Mouse (Mus musculus) limb, embryonic 10.5 days (tissue): Measurements from ENCODE around the gene Lbp. TPM values are rescaled to one million over a fixed set of nuclear protein-coding genes. Genes with fewer than 3 reads are reported as not detected.

ENCODE experiments used
- DNase-seq: peaks from one replicate; pipeline ENCODE4 v3.0.0-alpha.2; 2017; ENCODE audit warnings: low spot score
- H3K27ac ChIP-seq: fragments of 300-500 bp; sonication (generic); 2 replicates; pipeline ENCODE4 v1.5.1; 2016; ENCODE audit warnings: mild to moderate bottlenecking
- H3K27me3 ChIP-seq: fragments of 300-500 bp; sonication (generic); 2 replicates; pipeline ENCODE4 v1.6.1; 2016; ENCODE audit warnings: low read depth, mild to moderate bottlenecking; ENCODE audit not compliant: poor library complexity, severe bottlenecking
- H3K36me3 ChIP-seq: fragments of 300-500 bp; sonication (generic); 2 replicates; pipeline ENCODE4 v1.6.1; 2016; ENCODE audit warnings: mild to moderate bottlenecking, moderate library complexity
- H3K4me1 ChIP-seq: fragments of 300-500 bp; sonication (generic); 2 replicates; pipeline ENCODE4 v1.6.1; 2016
- H3K4me3 ChIP-seq: fragments of 300-500 bp; sonication (generic); 2 replicates; pipeline ENCODE4 v1.5.1; 2016; ENCODE audit warnings: mild to moderate bottlenecking, moderate library complexity
- H3K9me3 ChIP-seq: fragments of 300-500 bp; sonication (generic); replicated peaks from 2 replicates; pipeline ENCODE4 v1.6.1; 2016; ENCODE audit warnings: mild to moderate bottlenecking
- WGBS: fragments of 180-500 bp; shearing (Covaris S2); methylation state at CpG from one replicate; pipeline ENCODE4 v1.1.7; 2016; 5-methylcytosine and 5-hydroxymethylcytosine counted together
- polyA plus RNA-seq: library from polyadenylated mRNA; unstranded; fragments of >200 nt; fragmentation: Nextera tagmentation; extraction: Ambion mirVana; gene quantifications from 2 replicates; pipeline ENCODE4 v1.2.1, GENCODE M21; 2016

Lbp gene
- polyA plus RNA-seq, result 1.9 and 3.9 TPM in 2 replicates

- Histone ChIP-seq H3K27ac (peak within 1 kb of the TSS; percentile 81), H3K36me3 (no peaks in the 10 kb centered on the region), H3K9me3 (no peaks in the 10 kb centered on the region), H3K4me1 (peaks cover 16% of the 10 kb centered on the region), H3K4me3 (peak within 1 kb of the TSS; percentile 26), H3K27me3 (no peaks in the 10 kb centered on the region)
- 56% methylated on average over 13 of the region's 13 CpGs for WGBS
- DNase-seq, result peak; percentile 41
Measured at GRCm38 (mm10) chr2:158305948-158306695, at the start of gene Lbp. Lbp (plus strand) TSS chr2:158306493.

- WGBS, result 13% methylated on average over 5 of the region's 5 CpGs
- peaks cover 24% of the 10 kb centered on the region for H3K4me1 ChIP-seq
- no peaks in the 10 kb centered on the region for H3K9me3 ChIP-seq
- H3K4me3 ChIP-seq, result no peak overlapping the region
- no peaks in the 10 kb centered on the region for H3K36me3 ChIP-seq
- H3K27ac ChIP-seq, result no peak overlapping the region
- peaks cover 9% of the 10 kb centered on the region; the same call in 1 of the 2 replicates for H3K27me3 ChIP-seq
- peak; percentile 45 for DNase-seq
Measured at GRCm38 (mm10) chr2:158256894-158257293, 49.4 kb upstream of the Lbp start.

- peak; percentile 39 for DNase-seq
- Histone ChIP-seq H3K36me3 (no peaks in the 10 kb centered on the region), H3K27ac (no peak within 1 kb of the TSS), H3K4me1 (peaks cover 35% of the 10 kb centered on the region), H3K4me3 (no peak within 1 kb of the TSS), H3K27me3 (peaks cover 9% of the 10 kb centered on the region; the same call in 1 of the 2 replicates), H3K9me3 (no peaks in the 10 kb centered on the region)
- WGBS, result 54% methylated on average over 18 of the region's 18 CpGs
Measured at GRCm38 (mm10) chr2:158258005-158258418, 48.3 kb upstream of the Lbp start, which contains the start of gene Bpi. Bpi (plus strand) TSS chr2:158258094.

GRCm38 (mm10) chr2:158258781-158259180 lies 47.5 kb upstream of the Lbp start:
- Histone ChIP-seq H3K4me1 (peaks cover 35% of the 10 kb centered on the region), H3K36me3 (no peaks in the 10 kb centered on the region), H3K4me3 (no peak overlapping the region), H3K27me3 (peaks cover 9% of the 10 kb centered on the region; the same call in 1 of the 2 replicates), H3K27ac (no peak overlapping the region), H3K9me3 (no peaks in the 10 kb centered on the region)
- 15% methylated on average over 12 of the region's 12 CpGs for WGBS
- DNase-seq, result peak; percentile 83

GRCm38 (mm10) chr2:158259498-158259897 lies 46.8 kb upstream of the Lbp start:
- Histone ChIP-seq H3K4me3 (no peak overlapping the region), H3K27me3 (peaks cover 9% of the 10 kb centered on the region; the same call in 1 of the 2 replicates), H3K9me3 (no peaks in the 10 kb centered on the region), H3K4me1 (peaks cover 35% of the 10 kb centered on the region), H3K36me3 (no peaks in the 10 kb centered on the region), H3K27ac (no peak overlapping the region)
- 75% methylated on average over 8 of the region's 8 CpGs for WGBS
- DNase-seq, result no peak

- no peak for DNase-seq
- Histone ChIP-seq H3K27ac (no peak overlapping the region), H3K36me3 (no peaks in the 10 kb centered on the region), H3K4me3 (no peak overlapping the region), H3K9me3 (no peaks in the 10 kb centered on the region), H3K4me1 (peaks cover 11% of the 10 kb centered on the region; the same call in 1 of the 2 replicates), H3K27me3 (no peaks in the 10 kb centered on the region)
- 87% methylated on average over 3 of the region's 3 CpGs for WGBS
Measured at GRCm38 (mm10) chr2:158264877-158265276, 41.4 kb upstream of the Lbp start.

- Histone ChIP-seq H3K36me3 (no peaks in the 10 kb centered on the region), H3K4me1 (peaks cover 17% of the 10 kb centered on the region), H3K27me3 (no peaks in the 10 kb centered on the region), H3K27ac (no peak overlapping the region), H3K9me3 (no peaks in the 10 kb centered on the region), H3K4me3 (no peak overlapping the region)
- 84% methylated on average over 8 of the region's 8 CpGs for WGBS
- no peak for DNase-seq
Measured at GRCm38 (mm10) chr2:158270017-158270416, 36.3 kb upstream of the Lbp start.

DNA sequence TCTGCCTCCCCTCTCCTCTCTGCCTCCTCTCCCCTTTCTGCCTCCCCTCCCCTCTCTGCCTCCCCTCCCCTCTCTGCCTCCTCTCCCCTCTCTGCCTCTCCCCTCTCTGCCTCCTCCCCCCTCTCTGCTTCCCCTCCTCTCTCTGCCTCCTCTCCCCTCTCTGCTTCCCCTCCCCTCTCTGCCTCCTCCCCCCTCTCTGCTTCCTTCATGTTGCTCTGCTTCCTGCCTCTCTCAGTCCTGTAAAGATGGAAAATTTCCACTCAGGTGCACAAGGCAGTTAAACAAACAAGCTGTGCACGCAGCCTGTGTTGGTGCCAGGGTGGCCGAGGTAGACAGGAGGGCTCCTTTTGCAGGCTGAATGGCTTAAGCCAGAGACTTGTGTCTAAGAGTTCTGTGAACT lies 32.6 kb upstream of the Lbp start:
- no peak overlapping the region for H3K4me3 ChIP-seq
- H3K36me3 ChIP-seq, result no peaks in the 10 kb centered on the region
- H3K27ac ChIP-seq, result peak overlapping the region; percentile 38; the same call in 1 of the 2 replicates
- no peaks in the 10 kb centered on the region for H3K9me3 ChIP-seq
- 57% methylated on average over 2 of the region's 2 CpGs for WGBS
- peaks cover 38% of the 10 kb centered on the region for H3K4me1 ChIP-seq
- H3K27me3 ChIP-seq, result no peaks in the 10 kb centered on the region
- no peak for DNase-seq

DNA sequence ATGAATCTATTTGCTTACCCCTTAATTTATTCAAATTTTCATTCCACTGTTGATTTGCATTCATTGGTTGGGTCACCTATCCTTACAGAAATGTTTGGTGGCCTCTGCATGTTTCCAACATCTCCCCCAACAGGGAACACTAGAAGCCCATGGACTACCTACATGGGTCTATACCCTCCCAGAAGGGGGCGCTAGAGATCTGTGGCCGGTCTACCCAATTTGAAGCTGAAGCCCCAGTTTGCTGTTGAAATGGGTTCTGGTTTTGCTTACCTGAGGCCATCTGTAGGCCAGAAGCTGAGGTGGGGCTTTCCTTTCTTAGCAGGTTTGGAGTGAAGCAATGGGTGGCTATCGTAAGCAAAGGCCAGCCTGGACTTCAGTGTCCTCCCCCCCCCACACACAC lies 30.9 kb upstream of the Lbp start:
- no peaks in the 10 kb centered on the region for H3K9me3 ChIP-seq
- H3K27ac ChIP-seq, result no peak overlapping the region
- DNase-seq, result no peak
- no peaks in the 10 kb centered on the region for H3K27me3 ChIP-seq
- H3K4me1 ChIP-seq, result peaks cover 38% of the 10 kb centered on the region
- no peak overlapping the region for H3K4me3 ChIP-seq
- H3K36me3 ChIP-seq, result no peaks in the 10 kb centered on the region
- WGBS, result 88% methylated on average over 3 of the region's 3 CpGs

GRCm38 (mm10) chr2:158275811-158276210 lies 30.5 kb upstream of the Lbp start:
- no peaks in the 10 kb centered on the region for H3K9me3 ChIP-seq
- H3K27me3 ChIP-seq, result no peaks in the 10 kb centered on the region
- 59% methylated on average over 4 of the region's 4 CpGs for WGBS
- H3K36me3 ChIP-seq, result no peaks in the 10 kb centered on the region
- no peak overlapping the region for H3K4me3 ChIP-seq
- H3K4me1 ChIP-seq, result peaks cover 38% of the 10 kb centered on the region
- H3K27ac ChIP-seq, result 0 out of 2 replicates have a peak overlapping the region, but pooled peaks have one; percentile 12
- DNase-seq, result no peak

GRCm38 (mm10) chr2:158276451-158276850 lies 29.8 kb upstream of the Lbp start:
- Histone ChIP-seq H3K9me3 (no peaks in the 10 kb centered on the region), H3K27ac (0 out of 2 replicates have a peak overlapping the region, but pooled peaks have one; percentile 12), H3K27me3 (no peaks in the 10 kb centered on the region), H3K4me1 (peaks cover 42% of the 10 kb centered on the region), H3K36me3 (no peaks in the 10 kb centered on the region), H3K4me3 (no peak overlapping the region)
- 73% methylated on average over 6 of the region's 6 CpGs for WGBS
- no peak for DNase-seq

DNA sequence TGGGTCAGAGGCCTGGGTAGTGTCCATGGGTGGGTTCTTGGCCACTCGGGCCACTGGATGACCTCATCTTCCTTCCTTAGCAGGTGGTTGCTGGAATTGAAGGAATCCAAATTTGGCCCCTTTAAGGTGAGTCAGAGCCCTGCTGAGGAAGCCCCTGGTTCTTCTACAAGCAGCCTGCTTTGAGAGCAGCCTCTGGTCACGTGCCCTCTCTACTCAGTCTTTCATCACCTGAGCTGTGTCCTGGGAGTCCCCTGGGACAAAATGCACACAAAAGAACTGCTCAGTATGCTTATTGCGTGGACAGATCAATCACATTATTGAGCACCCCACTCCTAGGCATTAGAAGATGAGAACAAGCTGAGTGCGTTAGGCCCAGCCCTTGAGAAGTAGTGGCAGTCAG lies 29.4 kb upstream of the Lbp start:
- no peaks in the 10 kb centered on the region for H3K36me3 ChIP-seq
- H3K27me3 ChIP-seq, result no peaks in the 10 kb centered on the region
- H3K4me1 ChIP-seq, result peaks cover 46% of the 10 kb centered on the region
- H3K27ac ChIP-seq, result no peak overlapping the region
- 85% methylated on average over 4 of the region's 4 CpGs for WGBS
- H3K9me3 ChIP-seq, result no peaks in the 10 kb centered on the region
- H3K4me3 ChIP-seq, result no peak overlapping the region
- DNase-seq, result no peak

DNA sequence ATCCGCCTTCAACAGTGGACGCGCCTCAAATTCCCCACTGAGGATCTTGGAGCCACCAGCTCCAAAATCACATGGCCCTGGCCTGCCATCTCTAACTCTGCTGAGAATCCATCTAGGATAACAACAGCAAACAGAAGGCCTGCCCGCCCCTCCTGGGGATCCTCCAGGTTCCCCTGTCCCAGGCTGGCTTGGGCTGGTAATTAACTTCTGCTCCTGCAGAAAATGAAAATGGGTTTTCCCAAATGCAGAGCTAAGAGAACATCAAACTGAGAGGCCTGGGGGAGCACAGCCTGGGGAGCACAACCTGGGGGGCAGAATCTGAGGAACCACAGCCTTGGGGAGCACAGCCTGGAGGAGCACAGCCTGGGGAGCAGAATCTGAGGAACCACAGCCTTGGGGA lies 26.6 kb upstream of the Lbp start:
- Histone ChIP-seq H3K27ac (no peak overlapping the region), H3K9me3 (no peaks in the 10 kb centered on the region), H3K27me3 (no peaks in the 10 kb centered on the region), H3K4me1 (peaks cover 55% of the 10 kb centered on the region), H3K4me3 (no peak overlapping the region), H3K36me3 (no peaks in the 10 kb centered on the region)
- no peak for DNase-seq
- WGBS, result 90% methylated on average over 4 of the region's 4 CpGs
